Mouse (Mus musculus): ENCODE measurements around the gene Islr.
A peak's percentile ranks its signal among the peaks of the same experiment; 100 is the strongest.

- peak; percentile 63 for TF ChIP-seq CTCF (IDR thresholded peaks at IDR 0.05; ENCODE audit: low read depth)
- no peak for TF ChIP-seq EP300 (IDR thresholded peaks at IDR 0.05; ENCODE audit: low read depth)
Observed at GRCm38 (mm10) chr9:58203516-58204447, at the start of gene Islr, which contains the start of gene Islr2.

All from liver, postnatal 0 days (tissue).